Mouse (Mus musculus): ENCODE measurements at regions not wholly inside any gene's neighbourhood (a gene's known extent, or its start where the extent isn't known, plus 50 kb on each side); places are given as distances from the start of the nearest gene placed in this dataset.
"Not testable (repeated sequence)": the region's sequence is repeated elsewhere in the genome, so short reads cannot be mapped to it uniquely, and the experiment has no call there.

DNA sequence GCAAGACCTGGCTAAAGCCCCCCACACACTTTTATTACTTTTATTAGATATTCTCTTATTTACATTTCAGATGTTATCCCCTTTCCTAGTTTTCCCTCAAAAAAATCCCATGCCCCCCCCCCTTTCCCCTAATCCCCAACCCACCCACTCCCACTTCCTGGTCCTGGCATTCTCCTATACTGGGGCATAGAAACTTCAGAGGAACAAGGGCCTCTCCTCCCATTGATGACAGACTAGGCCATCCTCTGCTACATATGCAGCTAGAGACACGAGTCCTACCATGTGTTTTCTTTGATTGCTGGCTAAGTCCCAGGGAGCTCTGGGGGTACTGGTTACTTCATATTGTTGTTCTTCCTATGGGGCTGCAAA, 116.8 kb downstream of the Rfpl4b start:
- intact Hi-C loops (cut with DNase I); DNase-seq (ENCODE audit: low spot score in 2 of 2): not testable (repeated sequence)

DNA sequence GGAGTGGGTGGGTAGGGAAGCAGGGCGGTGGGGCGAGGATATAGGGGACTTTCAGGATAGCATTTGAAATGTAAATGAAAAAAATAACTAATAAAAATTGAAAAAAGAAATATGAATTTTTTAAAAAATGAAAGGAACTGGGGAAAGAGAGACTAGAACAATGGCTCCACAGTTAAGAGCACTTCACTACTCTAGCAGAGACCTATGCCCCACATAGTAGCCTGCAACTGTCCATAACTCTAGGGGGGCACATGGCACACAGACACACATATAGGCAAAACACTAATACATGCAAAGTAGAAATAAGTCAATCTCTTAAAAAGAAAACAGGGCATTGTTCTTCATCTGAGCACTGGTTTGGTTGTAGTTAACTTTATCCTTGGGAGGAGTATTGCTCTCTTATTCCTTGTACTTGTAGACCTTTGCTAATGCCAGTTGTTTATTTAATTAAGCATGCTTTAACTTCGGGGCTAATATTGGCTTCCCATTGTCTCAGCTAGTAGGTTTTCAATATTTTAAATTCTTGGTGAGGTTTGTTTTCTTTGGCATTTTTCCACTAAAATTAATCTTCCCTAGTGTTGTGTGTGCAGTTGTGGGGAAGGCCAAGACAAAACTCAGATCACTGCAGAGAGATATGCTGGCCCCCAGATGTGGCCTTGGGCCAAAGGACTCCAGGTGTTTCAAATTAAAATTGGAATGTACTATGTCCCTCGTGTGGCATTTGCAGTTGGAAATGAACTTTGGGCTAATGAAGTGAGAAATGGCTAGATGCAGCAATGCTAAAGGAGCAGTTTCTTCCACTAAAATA, 117.4 kb downstream of the Rfpl4b start:
- intact Hi-C loops (cut with DNase I), result no loop called here
- DNase-seq (ENCODE audit: low spot score in 2 of 2), result no peak

DNA sequence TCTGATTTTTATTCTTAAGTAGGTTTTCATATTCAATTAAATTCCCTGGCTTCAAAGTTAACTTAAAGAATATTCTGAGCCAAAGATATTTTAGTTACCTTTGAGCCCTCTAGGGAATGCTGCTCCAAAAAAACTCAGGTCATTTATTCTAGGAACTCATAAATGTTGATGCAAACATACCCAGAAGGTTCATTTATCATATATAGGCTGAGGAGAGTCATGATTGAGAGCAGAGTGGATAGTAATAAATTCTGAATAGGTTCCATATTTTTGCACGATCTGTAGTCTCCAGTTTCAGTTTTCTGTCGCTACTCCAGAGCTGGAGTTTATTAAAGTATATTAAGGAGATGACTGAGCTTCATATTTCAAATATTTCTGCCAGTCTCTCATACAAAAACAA, 144.1 kb downstream of the Rfpl4b start:
- intact Hi-C loops (cut with DNase I), result no loop called here
- no peak for DNase-seq (ENCODE audit: low spot score in 2 of 2)

DNA sequence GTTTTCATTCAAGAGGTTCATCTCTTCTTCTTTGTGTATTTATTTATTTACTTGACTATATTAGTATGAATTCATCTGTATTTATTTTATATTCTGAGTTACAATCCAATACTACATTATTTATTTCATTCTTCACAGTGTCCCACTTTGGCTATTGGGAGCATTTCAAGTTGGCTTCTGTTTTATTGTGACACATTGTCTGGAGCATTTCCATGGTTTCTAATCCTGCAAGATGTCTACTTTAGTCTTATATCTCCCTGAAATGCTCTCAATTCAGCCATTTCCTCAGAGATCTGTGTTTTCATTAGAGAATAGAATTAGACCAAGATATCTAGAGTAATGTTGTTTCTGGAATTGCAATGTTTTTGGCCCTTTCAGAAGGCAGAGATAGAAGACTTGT, 153.0 kb downstream of the Rfpl4b start:
- DNase-seq (ENCODE audit: low spot score in 2 of 2), result peak in 1 of 2 experiments; percentile 6
- intact Hi-C loops (cut with DNase I), result no loop called here

DNA sequence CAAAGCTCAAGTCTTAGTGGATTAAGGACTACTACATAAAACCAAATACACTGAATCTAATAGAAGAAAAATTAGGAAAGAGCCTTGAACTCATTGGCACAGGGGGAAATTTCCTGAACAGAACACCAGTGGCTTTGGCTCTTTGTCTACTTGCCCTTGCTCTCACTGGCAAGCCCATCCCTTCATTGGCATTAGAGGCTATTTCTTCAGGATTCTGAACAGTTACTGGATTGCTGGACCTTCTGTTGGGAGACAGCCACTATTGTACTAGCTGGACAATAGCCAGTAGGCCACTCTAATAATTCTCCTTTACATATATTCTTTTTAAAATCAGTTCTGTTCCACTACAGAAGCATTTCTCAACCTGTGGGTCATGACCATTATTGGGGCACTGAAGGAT, 153.7 kb downstream of the Rfpl4b start:
- no peak for DNase-seq (ENCODE audit: low spot score in 2 of 2)
- intact Hi-C loops (cut with DNase I), result no loop called here

DNA sequence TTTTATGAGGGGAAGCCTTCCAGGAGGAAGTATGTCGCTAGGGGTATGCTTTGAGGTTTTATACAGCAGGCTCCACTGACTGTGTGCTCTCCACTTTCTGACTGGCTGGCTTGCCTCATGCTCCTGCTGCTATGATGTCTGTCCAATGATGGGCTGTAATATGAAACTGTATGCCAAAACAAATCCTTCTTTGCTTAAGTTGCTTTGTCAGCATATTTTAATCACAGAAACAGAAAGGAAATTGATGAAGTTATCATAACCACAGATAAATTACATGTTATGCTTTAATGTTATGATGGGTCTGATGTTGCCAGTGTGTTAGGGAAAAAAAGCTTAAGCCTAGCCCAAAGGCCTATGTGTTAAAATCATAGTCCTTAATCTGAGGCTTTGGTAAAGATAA, 185.9 kb downstream of the Rfpl4b start:
- intact Hi-C loops (cut with DNase I), result no loop called here
- DNase-seq (ENCODE audit: low spot score in 2 of 2), result no peak

DNA sequence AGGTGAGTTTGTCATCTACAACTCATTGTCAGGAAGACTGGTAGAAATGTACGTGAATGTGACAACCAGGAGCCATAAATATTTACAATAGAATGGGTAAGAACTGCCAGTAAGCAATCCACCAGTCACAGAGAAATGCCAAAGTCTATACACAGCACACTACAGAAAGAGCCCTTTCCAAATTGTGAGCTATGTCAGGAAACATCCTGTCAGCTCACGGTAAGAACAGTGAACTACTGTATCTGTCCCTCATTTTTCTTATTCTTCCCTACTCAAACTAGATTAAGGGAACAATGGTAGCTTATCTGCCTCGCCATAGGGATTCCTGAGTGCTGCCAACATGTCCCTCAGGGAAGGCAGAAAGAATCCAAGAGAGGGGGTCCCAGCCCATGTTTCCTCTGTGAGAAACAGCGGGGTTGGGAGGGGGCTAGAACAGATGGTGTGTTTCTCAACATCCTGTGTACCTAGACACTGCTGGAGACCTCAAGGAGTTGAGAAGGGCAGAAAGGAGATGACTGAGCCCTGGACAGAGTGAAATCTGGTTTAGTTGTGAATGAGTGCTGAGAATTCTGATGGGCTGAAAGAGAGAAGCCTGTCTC, 191.6 kb downstream of the Rfpl4b start:
- intact Hi-C loops (cut with DNase I), result no loop called here

DNA sequence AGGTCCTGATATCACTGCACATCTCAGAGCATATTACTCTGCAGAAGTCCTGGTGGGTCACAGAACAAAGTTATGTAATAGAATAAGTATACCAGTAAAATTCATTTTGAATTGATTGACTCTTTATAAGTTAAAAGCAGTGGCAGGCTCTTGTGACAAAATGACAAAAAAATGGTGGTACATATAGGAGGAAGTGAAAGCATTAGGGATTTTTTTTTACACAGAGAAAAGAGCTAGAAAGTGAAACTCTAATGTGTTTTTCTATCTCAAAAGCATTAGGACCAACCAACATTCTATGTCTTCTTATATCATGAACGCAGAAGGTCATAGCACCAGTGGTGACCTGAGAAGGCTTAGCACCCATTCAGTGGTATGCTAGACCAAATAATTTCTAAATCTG, 198.2 kb downstream of the Rfpl4b start:
- DNase-seq (ENCODE audit: low spot score in 2 of 2), result no peak
- intact Hi-C loops (cut with DNase I), result no loop called here

More for the DNA sequence above, 191.6 kb downstream of the Rfpl4b start:
- DNase-seq (ENCODE audit: low spot score in 2 of 2), result no peak

DNA sequence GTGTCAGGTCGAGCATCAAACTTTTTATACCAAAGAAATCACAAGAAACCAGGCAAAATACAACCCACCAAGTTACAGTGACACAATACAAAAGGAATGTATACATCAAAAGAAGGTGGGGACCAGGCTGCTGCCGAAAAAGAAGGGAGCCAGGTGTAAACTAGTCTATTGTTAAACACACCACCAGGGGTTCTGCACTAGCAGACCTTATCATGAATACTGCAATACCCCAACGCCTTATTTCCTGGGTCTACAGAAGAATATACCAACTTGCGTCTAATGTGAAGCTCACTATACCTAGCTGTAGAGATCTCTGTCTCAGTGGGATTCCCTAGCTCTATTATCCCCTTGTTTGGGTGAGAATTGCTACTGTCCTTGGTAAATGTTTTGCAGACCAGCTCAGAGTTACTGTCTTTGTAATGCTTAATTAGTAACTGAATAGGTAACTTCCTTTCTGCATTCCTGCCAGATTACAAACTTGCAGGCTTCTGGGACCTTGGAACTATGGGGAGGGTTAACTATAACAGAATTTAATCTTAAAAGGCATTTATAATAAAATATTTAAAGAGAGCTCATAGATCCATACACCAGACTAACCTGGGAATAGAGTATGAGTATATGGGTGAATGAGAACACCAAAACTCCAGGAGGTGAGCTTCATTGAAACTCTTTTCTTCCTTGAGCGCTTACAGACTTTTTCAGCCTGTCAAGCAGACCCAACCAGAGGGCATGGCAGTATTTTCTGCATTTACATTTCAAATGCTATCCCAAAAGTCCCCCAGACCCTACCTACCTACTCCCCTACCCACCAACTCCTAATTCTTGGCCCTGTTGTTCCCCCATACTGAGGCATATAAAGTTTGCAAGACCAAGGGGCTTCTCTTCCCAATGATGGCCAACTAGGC, 211.7 kb downstream of the Rfpl4b start:
- no peak for DNase-seq (ENCODE audit: low spot score in 2 of 2)
- intact Hi-C loops (cut with DNase I), result no loop called here

DNA sequence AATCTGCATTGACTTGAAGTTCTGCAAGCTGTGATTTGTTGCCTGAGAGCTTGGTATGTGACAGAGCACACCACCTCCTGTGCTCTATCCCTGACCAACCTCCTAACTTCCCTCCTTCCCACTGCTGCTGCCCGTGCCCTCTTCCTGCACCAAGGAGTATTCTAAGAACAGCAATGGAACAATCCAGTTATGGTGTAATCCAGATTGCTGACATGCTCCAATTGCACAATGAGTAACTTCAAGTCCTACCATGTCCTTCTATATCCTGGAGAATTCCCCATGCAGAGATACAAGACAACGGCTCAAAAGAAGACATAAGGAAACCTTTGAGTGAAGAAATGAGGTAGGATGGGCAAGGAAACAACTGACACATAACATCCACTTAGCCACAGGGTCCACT, 235.5 kb downstream of the Rfpl4b start:
- intact Hi-C loops (cut with DNase I), result no loop called here
- DNase-seq (ENCODE audit: low spot score in 2 of 2), result no peak

DNA sequence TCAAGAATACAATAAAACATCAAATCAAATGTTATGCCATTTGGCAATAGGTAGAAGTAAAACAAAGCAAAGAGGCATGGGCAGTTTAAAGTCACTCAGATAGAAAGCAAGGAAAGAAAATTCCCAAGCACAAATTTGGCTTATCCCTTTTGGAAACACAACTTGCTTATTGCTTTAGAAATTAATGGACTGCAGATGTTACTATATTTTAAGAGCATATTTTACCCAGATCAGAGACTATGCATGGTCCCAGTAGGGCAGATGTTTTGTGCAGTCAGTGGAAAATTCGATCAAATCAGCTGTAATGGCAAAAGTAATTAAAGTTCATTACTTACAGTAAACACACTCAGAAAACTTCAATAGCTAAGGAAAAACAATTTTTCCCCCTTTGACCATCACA, 245.9 kb downstream of the Rfpl4b start:
- no peak for DNase-seq (ENCODE audit: low spot score in 2 of 2)
- intact Hi-C loops (cut with DNase I), result no loop called here

DNA sequence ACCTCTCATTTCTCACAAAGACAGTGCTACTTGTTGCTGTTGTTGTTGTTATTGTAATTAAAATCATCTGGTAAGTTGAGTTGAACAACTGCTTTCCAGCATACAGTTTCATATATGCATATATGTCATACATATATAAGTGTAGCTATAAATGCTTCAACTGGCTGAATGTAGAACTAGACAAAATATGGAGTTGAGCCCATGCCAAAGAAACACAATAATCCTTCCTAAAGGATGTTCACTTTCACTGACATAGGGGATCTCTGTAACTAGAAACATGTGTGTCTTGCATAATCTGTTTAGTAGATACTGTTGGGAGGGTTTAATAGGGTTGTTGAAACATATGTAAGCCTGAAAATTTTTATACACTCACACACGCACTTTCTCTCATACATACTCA, 247.9 kb downstream of the Rfpl4b start:
- intact Hi-C loops (cut with DNase I), result no loop called here

DNA sequence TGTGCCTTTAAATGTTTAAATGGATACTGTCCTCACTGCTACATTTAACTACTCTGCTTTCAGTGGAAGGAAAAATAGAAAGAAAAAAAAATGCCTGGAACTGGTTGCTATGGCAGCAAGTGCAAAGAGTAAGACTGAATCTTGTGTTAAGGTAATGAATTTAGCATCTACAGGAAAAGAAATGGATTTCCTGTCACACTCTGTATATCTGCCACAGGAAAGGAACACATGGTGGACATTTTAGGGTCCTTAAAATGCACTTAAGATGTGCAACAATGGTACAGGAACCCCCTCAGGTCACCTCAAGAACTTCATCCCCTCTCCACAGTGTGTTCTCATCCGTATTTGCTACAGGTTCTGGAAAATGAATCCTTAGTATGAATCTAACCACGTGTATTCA, 248.4 kb downstream of the Rfpl4b start:
- DNase-seq (ENCODE audit: low spot score in 2 of 2), result peak; percentile 29 to 69
- intact Hi-C loops (cut with DNase I), result no loop called here

More for the DNA sequence above, 247.9 kb downstream of the Rfpl4b start:
- peak in 1 of 2 experiments; percentile 42 for DNase-seq (ENCODE audit: low spot score in 2 of 2)

DNA sequence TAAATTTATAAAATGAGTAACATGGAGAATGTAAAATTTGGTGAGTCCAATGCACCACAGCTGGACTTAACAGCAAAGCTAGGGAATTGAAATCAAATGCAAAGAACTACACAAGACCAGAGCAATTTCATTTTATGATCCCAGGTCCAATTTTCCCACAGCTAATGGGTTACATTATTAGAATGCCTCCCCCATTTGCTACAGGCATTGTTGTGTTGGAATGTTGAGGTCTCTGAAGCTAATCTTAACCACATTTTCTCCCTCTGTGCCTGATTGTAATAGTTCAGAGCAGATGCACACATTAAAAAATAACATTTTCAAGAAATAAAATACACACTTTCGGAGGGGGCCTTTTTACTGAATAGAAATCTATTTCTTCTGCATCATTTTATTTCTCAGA, 254.3 kb downstream of the Rfpl4b start:
- intact Hi-C loops (cut with DNase I), result no loop called here

DNA sequence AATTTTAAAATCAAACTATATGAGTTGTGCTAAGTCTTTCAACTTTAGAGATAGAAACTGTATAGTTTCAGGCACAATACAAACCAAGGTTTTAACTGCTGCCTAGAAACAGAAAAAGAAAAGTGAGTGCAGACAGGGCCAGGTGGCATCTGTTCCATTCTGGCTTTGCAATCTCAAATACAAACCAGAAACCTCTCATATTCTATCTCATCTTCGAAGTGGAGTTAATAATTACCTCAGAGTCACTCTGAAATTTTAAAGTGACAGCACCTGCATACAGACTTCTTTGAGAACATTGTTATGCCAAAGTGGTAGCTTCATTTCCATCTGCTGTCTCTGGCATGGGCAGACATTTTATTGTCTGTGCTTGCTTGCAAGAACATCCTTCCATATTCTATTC, 255.2 kb downstream of the Rfpl4b start:
- no peak for DNase-seq (ENCODE audit: low spot score in 2 of 2)
- intact Hi-C loops (cut with DNase I), result no loop called here

More for the DNA sequence above, 254.3 kb downstream of the Rfpl4b start:
- no peak for DNase-seq (ENCODE audit: low spot score in 2 of 2)

DNA sequence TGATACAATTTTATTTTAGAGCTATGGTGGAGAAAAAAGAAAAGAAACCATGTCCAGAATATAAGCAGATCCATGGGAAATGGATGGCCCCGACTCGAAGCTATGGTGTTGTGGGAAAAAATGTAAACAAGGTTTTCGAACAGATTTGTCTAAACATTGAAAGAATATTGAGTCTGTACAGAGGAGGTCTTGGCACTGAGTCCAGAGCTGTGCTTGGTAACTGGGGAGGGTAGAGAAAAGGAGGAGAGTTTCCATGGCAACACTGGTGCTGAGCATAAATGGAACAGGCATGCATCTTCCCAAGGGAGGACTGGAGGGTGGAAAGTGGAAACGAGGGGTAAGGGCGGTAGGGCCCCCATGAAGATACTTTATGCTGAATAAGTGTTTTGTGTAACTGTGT, 266.5 kb downstream of the Rfpl4b start:
- peak; percentile 64 to 66 for DNase-seq (ENCODE audit: low spot score in 2 of 2)
- intact Hi-C loops (cut with DNase I), result loop anchor here (2.0 to 10.0 kb wide), 2 partner anchors 1482 to 1540 kb away; no protein-coding TSS in a partner anchor

DNA sequence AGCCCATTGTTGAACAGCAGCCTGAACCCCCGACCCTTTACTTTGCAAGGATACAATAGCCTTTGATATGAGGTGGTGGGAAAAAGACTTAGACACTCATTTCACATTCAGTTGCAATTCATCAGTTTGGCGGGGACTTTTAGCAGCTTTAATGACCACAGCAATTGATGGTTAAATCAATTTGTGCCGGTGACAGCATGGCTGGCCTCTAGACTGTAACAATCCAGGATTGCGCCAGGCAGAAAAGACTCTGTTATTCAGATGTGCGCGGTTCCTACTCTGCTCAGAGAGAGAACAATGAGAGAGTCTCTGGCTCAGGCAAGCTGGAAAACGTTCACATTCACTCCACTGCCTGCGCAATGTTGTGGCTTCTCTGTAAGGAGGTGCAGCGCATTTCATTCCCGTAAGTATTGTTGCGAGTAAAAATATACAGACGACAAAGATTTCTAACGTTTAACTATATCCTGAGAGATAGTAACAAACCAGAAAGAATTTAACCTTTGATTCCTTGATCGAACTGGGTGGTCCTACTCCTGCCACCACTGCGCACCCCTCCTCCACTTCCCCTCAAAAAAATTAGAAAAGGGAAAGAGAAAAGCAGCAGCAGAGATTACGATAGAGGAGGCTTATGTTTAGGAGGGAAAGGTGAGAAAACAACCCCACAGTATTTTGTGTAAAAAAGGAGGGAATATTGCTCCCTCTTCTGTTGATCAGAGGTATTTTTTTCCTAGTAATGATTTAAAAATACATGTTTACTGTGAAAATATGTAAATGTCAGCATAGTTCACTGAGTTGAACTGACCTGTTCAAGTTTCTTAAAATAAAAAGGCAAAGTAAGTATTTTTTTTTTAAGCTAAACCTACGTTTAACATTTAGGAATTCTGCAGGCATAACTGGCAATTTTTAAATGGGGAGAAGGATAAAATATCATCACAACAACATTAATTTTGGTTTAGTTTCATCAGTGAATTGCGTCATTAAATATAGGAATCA, 267.6 kb downstream of the Rfpl4b start:
- intact Hi-C loops (cut with DNase I), result loop anchor here (2.0 to 10.0 kb wide), 3 partner anchors 1417 to 1539 kb away; no protein-coding TSS in a partner anchor
- DNase-seq (ENCODE audit: low spot score in 2 of 2), result peak; percentile 41 to 57

DNA sequence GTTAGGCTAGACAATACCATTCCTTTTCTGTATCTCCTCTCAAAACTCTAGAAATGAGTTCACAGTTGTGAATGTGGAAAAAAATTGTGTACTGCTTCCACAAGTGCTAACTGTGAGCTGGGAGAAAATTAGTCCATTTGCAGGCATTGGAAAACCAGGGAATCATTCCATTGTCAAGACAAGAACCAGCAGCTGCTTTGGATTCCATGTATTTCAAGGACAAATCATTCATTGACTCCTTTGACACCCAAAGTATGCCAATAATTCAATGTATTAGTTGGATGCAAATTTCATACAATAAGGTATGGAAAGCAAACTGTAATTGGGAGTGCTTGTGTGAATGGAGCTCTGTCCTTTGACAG, 268.3 kb downstream of the Rfpl4b start:
- no peak for DNase-seq (ENCODE audit: low spot score in 2 of 2)
- intact Hi-C loops (cut with DNase I), result loop anchor here (2.0 to 10.0 kb wide), 2 partner anchors 1417 to 1539 kb away; no protein-coding TSS in a partner anchor
